Mouse (Mus musculus) kidney, embryonic 14.5 days (tissue): ENCODE data around the gene Krt26. TPM values are rescaled to one million over a fixed set of nuclear protein-coding genes. Genes with fewer than 3 reads are reported as not detected.

ENCODE experiments used
- polyA plus RNA-seq: library from polyadenylated mRNA; unstranded; fragments of >200 nt; fragmentation: Nextera tagmentation; extraction: Ambion mirVana; gene quantifications from 2 replicates; pipeline ENCODE4 v1.2.1, GENCODE M21; 2014

Krt26 gene
- polyA plus RNA-seq, 1 experiment from 2014 or later = not detected

Other genes with a start within 250 kb of the Krt26 start
- gene Tns4, start 248.7 kb downstream of the Krt26 start, polyA plus RNA-seq = 0.11 and 0.20 TPM in 2 replicates
- gene Ccr7, start 182.9 kb downstream of the Krt26 start, polyA plus RNA-seq = 0.13 TPM in 1 of 2 replicates, not detected in the other
- gene Smarce1, start 106.9 kb downstream of the Krt26 start, polyA plus RNA-seq = 190 and 229 TPM in 2 replicates
- 0.11 and 0.51 TPM in 2 replicates for gene Krt222, start 93.9 kb downstream of the Krt26 start, polyA plus RNA-seq
- not detected in 2 replicates for gene Krt24, start 52.7 kb downstream of the Krt26 start, polyA plus RNA-seq
- not detected in 2 replicates for gene Krt25, start 15.0 kb downstream of the Krt26 start, polyA plus RNA-seq
- gene Krt27, start 13.1 kb upstream of the Krt26 start, polyA plus RNA-seq = not detected in 2 replicates
- gene Krt28, start 36.9 kb upstream of the Krt26 start, polyA plus RNA-seq = 0.18 TPM in 1 of 2 replicates, not detected in the other
- 31.3 and 37.5 TPM in 2 replicates for gene Krt10, start 51.4 kb upstream of the Krt26 start, polyA plus RNA-seq
- gene Krt12, start 84.3 kb upstream of the Krt26 start, polyA plus RNA-seq = not detected in 2 replicates
- gene Krt20, start 100.2 kb upstream of the Krt26 start, polyA plus RNA-seq = 0.22 and 0.36 TPM in 2 replicates
- 24.7 and 33.3 TPM in 2 replicates for gene Krt23, start 155.2 kb upstream of the Krt26 start, polyA plus RNA-seq
- 0.43 and 0.69 TPM in 2 replicates for gene Krt39, start 183.4 kb upstream of the Krt26 start, polyA plus RNA-seq
- not detected in 2 replicates for gene Krt40, start 205.2 kb upstream of the Krt26 start, polyA plus RNA-seq
- gene Krtap3-3, start 212.9 kb upstream of the Krt26 start, polyA plus RNA-seq = not detected in 2 replicates
- not detected in 2 replicates for gene Krtap3-2, start 218.9 kb upstream of the Krt26 start, polyA plus RNA-seq
- gene Gm11939, start 221.5 kb upstream of the Krt26 start, polyA plus RNA-seq = not detected in 2 replicates
- not detected in 2 replicates for gene Krtap3-1, start 228.7 kb upstream of the Krt26 start, polyA plus RNA-seq
- not detected in 2 replicates for gene Krtap1-5, start 243.1 kb upstream of the Krt26 start, polyA plus RNA-seq
- gene Krtap1-4, start 245.7 kb upstream of the Krt26 start, polyA plus RNA-seq = not detected in 2 replicates